Mouse (Mus musculus): ENCODE data around the gene Utp15.

Utp15 gene

GRCm38 (mm10) chr13:98245386-98245785 lies 17.5 kb downstream of the Utp15 start:
- DNase-seq: no peak

GRCm38 (mm10) chr13:98244571-98245350 lies 18.1 kb downstream of the Utp15 start:
- no peak for DNase-seq

DNA sequence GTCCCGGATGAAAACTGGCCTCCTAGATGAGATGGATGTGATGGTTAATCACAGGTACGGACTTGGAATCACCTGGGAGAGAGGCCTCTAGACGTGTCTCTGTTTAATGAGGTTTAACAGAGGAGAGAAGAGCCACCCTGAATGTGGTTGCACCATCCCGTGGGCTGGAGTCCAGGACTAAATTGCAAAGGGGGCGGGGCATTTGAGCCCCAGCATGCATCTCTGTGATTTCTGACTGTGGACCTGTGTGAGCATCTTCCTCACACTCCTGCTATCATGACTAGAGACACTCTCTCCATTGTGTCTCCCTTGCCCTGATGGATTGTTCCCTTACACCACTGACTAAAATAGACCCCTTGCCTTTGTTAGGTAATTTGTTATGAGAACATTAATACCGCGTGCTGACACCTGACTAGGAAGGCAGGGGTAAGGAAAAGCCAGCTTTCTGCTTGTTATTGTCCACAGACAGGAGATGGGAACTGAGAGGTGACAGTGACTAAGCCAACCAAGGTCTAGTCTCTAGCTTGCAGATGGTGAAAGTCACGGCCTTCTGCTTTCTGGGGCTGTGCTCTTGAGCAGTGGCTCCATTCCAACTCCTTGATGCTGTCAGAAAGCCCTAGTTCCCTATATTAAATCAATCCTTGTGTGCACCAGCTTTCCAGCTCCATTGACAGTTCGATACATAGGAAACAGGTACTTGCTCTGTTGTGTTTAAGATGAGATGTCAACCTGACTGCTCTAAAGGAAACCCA lies 21.1 kb downstream of the Utp15 start:
- no peak for DNase-seq

DNA sequence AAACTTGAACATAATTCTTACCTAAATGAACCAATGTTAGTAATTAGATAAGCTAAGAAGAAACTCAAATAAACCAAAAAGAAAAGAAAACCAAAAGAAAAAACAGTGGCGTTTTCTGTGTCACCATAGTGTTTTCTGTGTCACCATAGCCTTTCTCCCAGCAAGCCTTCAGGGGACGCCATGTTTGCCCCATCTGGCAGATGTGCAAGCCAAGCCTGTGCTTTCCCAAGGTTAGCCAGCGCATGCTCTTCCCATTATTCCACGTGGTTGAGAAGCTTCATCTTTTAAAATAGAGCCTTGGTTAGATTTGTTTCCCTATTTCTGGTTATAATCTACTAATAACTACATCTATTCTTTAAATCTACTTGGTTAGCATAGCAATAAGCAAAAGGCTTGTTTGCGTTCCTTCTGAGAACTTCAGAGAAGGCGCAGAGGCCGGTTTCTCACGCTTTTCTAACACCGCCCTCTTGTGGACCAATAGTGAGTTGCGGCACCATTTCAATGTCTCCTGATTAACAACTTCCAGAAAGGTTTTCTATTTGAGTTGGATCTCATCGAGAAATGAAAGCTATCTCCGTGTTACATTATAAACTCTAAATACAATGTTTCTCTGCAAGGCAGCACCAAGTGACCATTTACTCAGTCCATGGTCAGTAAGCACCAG lies 22.7 kb downstream of the Utp15 start:
- peak; percentile 84 for DNase-seq

DNA sequence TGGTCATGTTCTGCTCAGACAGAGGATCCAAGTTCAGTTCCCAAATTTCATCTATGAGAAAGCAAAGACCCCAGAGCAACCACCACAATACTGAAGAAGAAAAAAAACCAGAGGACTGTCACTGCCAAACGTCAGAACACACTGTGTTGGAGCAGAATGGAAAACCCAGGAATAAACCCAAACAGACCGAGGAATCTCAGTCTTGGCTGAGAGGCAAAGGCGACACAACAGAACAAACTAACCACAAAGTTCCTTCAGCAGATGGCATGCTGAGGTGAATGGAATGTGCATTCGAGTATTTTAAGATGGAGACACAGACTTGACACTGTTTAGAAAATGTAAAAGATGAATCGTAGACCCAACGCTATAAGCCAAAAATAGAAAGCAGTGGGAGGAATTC lies 27.4 kb downstream of the Utp15 start:
- DNase-seq: no peak

DNA sequence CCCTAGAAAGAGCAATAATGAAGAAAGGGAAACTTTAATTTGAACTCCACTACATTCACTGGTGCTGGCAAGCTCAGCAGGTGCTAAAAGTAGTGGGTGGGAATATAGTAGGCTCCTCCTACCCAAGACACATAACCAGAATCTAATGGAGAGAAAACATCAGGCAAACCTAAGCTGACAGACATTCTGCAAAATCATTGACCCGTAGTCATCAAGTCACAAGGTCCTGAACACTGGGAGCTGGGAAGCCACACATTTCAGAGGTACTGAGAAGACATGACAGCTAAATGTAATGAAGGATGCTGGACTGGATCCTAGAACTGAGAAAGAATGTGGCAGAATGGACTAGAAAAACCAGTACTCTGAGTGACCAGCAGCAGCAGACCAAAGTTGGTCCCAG lies 32.3 kb downstream of the Utp15 start:
- no peak for DNase-seq

- DNase-seq: no peak
Measured at GRCm38 (mm10) chr13:98226225-98226624, 36.6 kb downstream of the Utp15 start.

GRCm38 (mm10) chr13:98222848-98223247 lies 40.0 kb downstream of the Utp15 start:
- no peak for DNase-seq

- DNase-seq: no peak
Measured at GRCm38 (mm10) chr13:98210137-98210536, 52.7 kb downstream of the Utp15 start.

DNA sequence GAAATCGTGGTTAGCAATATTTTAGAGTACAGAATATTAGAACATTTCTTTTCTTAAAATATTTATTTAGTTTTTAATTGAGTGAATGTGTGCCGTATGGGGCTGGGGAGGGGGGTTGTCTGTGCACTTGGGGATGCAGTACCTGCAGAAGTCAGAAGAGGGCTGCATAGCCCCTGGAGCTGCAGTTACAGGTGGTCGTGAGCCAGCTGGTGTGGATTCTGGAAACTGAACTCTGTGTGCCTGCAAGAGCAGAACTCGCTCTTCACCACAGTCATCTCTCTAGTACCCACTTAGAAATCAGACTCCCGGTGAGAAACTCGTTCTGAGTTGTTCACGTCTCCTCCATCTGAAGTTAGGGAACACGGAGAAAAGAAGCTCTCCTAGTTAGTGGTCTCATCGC lies 54.0 kb downstream of the Utp15 start:
- peak; percentile 67 for DNase-seq

GRCm38 (mm10) chr13:98206546-98206870 lies 56.3 kb downstream of the Utp15 start:
- no peak for DNase-seq

DNA sequence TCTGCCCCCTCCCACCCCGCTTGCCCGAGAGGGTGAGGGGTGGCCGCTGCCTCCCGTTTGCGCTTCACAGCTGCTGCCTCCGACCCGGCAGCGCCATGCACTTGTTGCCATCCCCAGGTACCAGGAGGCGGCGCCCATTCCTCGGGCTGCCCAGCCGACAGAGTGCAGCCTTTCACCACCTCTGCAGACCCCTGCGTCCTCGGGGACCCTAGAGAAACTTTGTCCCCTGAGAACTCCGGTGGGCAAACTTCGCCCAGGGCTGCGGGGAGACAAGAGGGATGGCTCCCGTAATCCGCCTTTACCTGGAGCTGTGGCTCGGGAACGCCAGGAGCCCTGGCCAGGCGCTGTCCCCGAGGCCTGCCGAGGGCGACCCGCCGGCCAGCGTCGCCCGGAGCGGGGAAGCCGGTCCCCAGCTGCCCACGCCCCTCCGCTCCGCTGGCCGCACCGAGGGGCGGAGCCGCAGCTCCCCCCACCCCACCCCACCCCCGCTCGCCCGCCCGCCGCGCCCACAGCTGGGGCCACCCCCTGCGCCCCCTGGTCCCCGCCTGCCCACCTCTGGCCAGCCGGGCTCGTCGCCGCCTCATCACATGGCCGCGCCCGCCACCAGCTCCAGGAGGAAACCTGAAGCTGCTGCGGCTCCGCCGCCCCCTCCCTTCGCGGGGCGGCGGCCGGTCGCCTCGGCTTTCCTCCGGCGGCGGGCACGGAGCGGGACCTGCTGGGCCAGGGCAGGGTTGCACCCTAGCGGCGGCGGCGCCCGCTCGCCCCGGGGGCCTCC lies 56.9 kb downstream of the Utp15 start, which contains the start of gene Arhgef28:
TSS of gene Arhgef28 (minus strand) at position 669 of the 775 bp plus-strand sequence.
- DNase-seq: peak; percentile 42

GRCm38 (mm10) chr13:98205111-98205510 lies 57.7 kb downstream of the Utp15 start:
- DNase-seq: no peak

- no peak for DNase-seq
Measured at GRCm38 (mm10) chr13:98204371-98204770, 58.5 kb downstream of the Utp15 start.

GRCm38 (mm10) chr13:98201436-98201835 lies 61.4 kb downstream of the Utp15 start:
- DNase-seq: no peak
